Mouse (Mus musculus): ENCODE measurements around the gene Gm49320. TPM values are rescaled to one million over a fixed set of nuclear protein-coding genes. Genes with fewer than 3 reads are reported as not detected.

Gm49320 gene
- polyA plus RNA-seq, 1 experiment from 2014 or later, result 1.1 TPM

GRCm38 (mm10) chr8:4216791-4217621 lies 21.7 kb upstream of the Gm49320 start, which contains the start of gene Prr36:
Gene Prr36 (minus strand): TSS chr8:4217459.
- peaks cover 47% of the 10 kb centered on the region for H3K27me3 ChIP-seq (replicated peaks; ENCODE audit: control insufficient read depth, insufficient read depth, low read length)
- H3K27ac ChIP-seq (replicated peaks; ENCODE audit: low read depth, low read length), result no peak within 1 kb of the TSS

GRCm38 (mm10) chr8:4219617-4220016 lies 19.0 kb upstream of the Gm49320 start:
- Histone ChIP-seq H3K36me3 (ENCODE audit: control insufficient read depth, insufficient read depth, low read length) (no peaks in the 10 kb centered on the region), H3K27ac (replicated peaks; ENCODE audit: low read depth, low read length) (no peak overlapping the region), H3K27me3 (replicated peaks; ENCODE audit: control insufficient read depth, insufficient read depth, low read length) (peaks cover 41% of the 10 kb centered on the region), H3K4me3 (ENCODE audit: low read depth, low read length) (no peak overlapping the region), H3K4me2 (ENCODE audit: low read depth, low read length) (no peak overlapping the region), H3K9me3 (ENCODE audit: control insufficient read depth, low read length) (no peaks in the 10 kb centered on the region), H3K4me1 (ENCODE audit: control insufficient read depth, insufficient read depth, low read length) (0 out of 2 replicates have a peak, but pooled peaks cover 1% of the 10 kb centered on the region), H3K9ac (ENCODE audit: low read depth, low read length) (no peak overlapping the region)
- DNase-seq (ENCODE audit: low spot score) (no peak), ATAC-seq (ENCODE audit: low read depth) (no peak)
- WGBS, result 83% methylated on average over 3 of the region's 3 CpGs

More at GRCm38 (mm10) chr8:4216791-4217621, 21.7 kb upstream of the Gm49320 start, which contains the start of gene Prr36:
- H3K4me2 ChIP-seq (ENCODE audit: low read depth, low read length), result peak within 1 kb of the TSS; percentile 83
- H3K4me1 ChIP-seq (ENCODE audit: control insufficient read depth, insufficient read depth, low read length), result peaks cover 18% of the 10 kb centered on the region
- peak within 1 kb of the TSS; percentile 46 for H3K4me3 ChIP-seq (ENCODE audit: low read depth, low read length)
- H3K36me3 ChIP-seq (ENCODE audit: control insufficient read depth, insufficient read depth, low read length), result no peaks in the 10 kb centered on the region
- WGBS, result 2% methylated on average over 34 of the region's 44 CpGs
- peak within 1 kb of the TSS; percentile 58 for H3K9ac ChIP-seq (ENCODE audit: low read depth, low read length)
- no peaks in the 10 kb centered on the region for H3K9me3 ChIP-seq (ENCODE audit: control insufficient read depth, low read length)
- ATAC-seq (ENCODE audit: low read depth) (peak; percentile 80), DNase-seq (ENCODE audit: low spot score) (peak; percentile 62)

- no peaks in the 10 kb centered on the region for H3K9me3 ChIP-seq (ENCODE audit: control insufficient read depth, low read length)
- no peak for DNase-seq (ENCODE audit: low spot score)
- H3K4me3 ChIP-seq (ENCODE audit: low read depth, low read length), result no peak overlapping the region
- no peaks in the 10 kb centered on the region for H3K4me1 ChIP-seq (ENCODE audit: control insufficient read depth, insufficient read depth, low read length)
- no peaks in the 10 kb centered on the region for H3K36me3 ChIP-seq (ENCODE audit: control insufficient read depth, insufficient read depth, low read length)
- peaks cover 27% of the 10 kb centered on the region for H3K27me3 ChIP-seq (replicated peaks; ENCODE audit: control insufficient read depth, insufficient read depth, low read length)
- H3K9ac ChIP-seq (ENCODE audit: low read depth, low read length), result no peak overlapping the region
- no peak for ATAC-seq (ENCODE audit: low read depth)
- H3K27ac ChIP-seq (replicated peaks; ENCODE audit: low read depth, low read length), result no peak overlapping the region
- H3K4me2 ChIP-seq (ENCODE audit: low read depth, low read length), result no peak overlapping the region
These were observed 16.6 kb upstream of the Gm49320 start for GRCm38 (mm10) chr8:4222059-4222458.

- Histone ChIP-seq H3K4me3 (ENCODE audit: low read depth, low read length) (peak overlapping the region; percentile 35), H3K27me3 (replicated peaks; ENCODE audit: control insufficient read depth, insufficient read depth, low read length) (peaks cover 16% of the 10 kb centered on the region), H3K36me3 (ENCODE audit: control insufficient read depth, insufficient read depth, low read length) (no peaks in the 10 kb centered on the region), H3K4me1 (ENCODE audit: control insufficient read depth, insufficient read depth, low read length) (no peaks in the 10 kb centered on the region), H3K9me3 (ENCODE audit: control insufficient read depth, low read length) (no peaks in the 10 kb centered on the region), H3K9ac (ENCODE audit: low read depth, low read length) (no peak overlapping the region), H3K27ac (replicated peaks; ENCODE audit: low read depth, low read length) (no peak overlapping the region), H3K4me2 (ENCODE audit: low read depth, low read length) (peak overlapping the region; percentile 53)
- ATAC-seq (ENCODE audit: low read depth) (0 out of 2 replicates have a peak, but pooled peaks have one; percentile 6), DNase-seq (ENCODE audit: low spot score) (no peak)
- WGBS, result 20% methylated on average over 4 of the region's 4 CpGs
These were observed 12.3 kb upstream of the Gm49320 start for GRCm38 (mm10) chr8:4226323-4226722.

- H3K27ac ChIP-seq (replicated peaks; ENCODE audit: low read depth, low read length), result no peak within 1 kb of the TSS
- no peaks in the 10 kb centered on the region for H3K9me3 ChIP-seq (ENCODE audit: control insufficient read depth, low read length)
- peak within 1 kb of the TSS; percentile 35 for H3K4me3 ChIP-seq (ENCODE audit: low read depth, low read length)
- no peaks in the 10 kb centered on the region for H3K36me3 ChIP-seq (ENCODE audit: control insufficient read depth, insufficient read depth, low read length)
- ATAC-seq (ENCODE audit: low read depth) (peak; percentile 58), DNase-seq (ENCODE audit: low spot score) (no peak)
- peaks cover 16% of the 10 kb centered on the region for H3K27me3 ChIP-seq (replicated peaks; ENCODE audit: control insufficient read depth, insufficient read depth, low read length)
- H3K9ac ChIP-seq (ENCODE audit: low read depth, low read length), result peak within 1 kb of the TSS; percentile 49
- H3K4me2 ChIP-seq (ENCODE audit: low read depth, low read length), result peak within 1 kb of the TSS; percentile 53
- 5% methylated on average over 24 of the region's 33 CpGs for WGBS
- H3K4me1 ChIP-seq (ENCODE audit: control insufficient read depth, insufficient read depth, low read length), result no peaks in the 10 kb centered on the region
These were observed 11.8 kb upstream of the Gm49320 start, which contains the start of gene Lrrc8e for GRCm38 (mm10) chr8:4226739-4227347. Gene Lrrc8e (plus strand): TSS chr8:4226827.

DNA sequence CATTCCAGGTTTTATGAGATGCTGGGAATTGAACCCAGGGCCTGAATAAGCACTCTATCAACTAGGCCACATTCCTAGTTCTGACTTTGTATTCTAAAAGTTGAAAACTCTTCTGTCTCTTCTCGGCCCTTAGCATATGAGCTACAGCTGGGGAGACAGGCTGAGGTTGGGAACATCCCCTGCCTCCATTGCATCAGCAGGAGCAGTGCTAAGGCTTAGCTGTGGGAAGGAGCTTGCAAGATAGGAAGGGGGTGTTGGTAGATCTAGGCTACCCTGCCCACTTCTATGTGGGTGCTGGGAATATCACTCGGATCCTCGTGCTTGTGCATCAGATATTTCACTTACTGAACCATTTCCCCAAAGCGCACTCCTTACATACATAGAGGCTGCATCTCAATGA lies 10.7 kb upstream of the Gm49320 start:
- ATAC-seq (ENCODE audit: low read depth) (no peak), DNase-seq (ENCODE audit: low spot score) (no peak)
- no peaks in the 10 kb centered on the region for H3K4me1 ChIP-seq (ENCODE audit: control insufficient read depth, insufficient read depth, low read length)
- peaks cover 16% of the 10 kb centered on the region for H3K27me3 ChIP-seq (replicated peaks; ENCODE audit: control insufficient read depth, insufficient read depth, low read length)
- H3K27ac ChIP-seq (replicated peaks; ENCODE audit: low read depth, low read length), result no peak overlapping the region
- 91% methylated on average over 4 of the region's 4 CpGs for WGBS
- no peak overlapping the region for H3K9ac ChIP-seq (ENCODE audit: low read depth, low read length)
- H3K9me3 ChIP-seq (ENCODE audit: control insufficient read depth, low read length), result no peaks in the 10 kb centered on the region
- H3K36me3 ChIP-seq (ENCODE audit: control insufficient read depth, insufficient read depth, low read length), result no peaks in the 10 kb centered on the region
- no peak overlapping the region for H3K4me2 ChIP-seq (ENCODE audit: low read depth, low read length)
- H3K4me3 ChIP-seq (ENCODE audit: low read depth, low read length), result no peak overlapping the region

DNA sequence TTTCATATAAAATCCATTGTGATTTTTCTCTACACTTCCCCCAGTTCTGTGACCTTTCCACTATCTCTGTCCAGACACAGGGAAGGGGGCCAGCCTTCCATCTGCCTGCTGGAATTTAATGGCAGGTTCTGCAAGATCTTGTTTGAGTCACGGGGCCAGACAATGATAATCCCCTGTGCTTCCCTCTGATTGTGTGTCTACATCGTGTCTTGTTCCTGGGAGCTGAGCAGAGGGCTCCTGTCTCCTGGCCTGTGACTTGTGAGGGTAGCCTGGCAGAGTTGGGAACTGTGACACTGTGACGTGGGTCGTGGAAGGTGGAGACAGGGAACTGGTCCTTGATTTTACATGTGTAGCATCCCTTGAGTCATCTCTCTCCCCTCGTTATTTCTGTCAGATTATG lies 8.9 kb upstream of the Gm49320 start:
- H3K4me3 ChIP-seq (ENCODE audit: low read depth, low read length), result no peak overlapping the region
- WGBS, result 75% methylated on average over 5 of the region's 5 CpGs
- H3K9me3 ChIP-seq (ENCODE audit: control insufficient read depth, low read length), result no peaks in the 10 kb centered on the region
- no peak for ATAC-seq (ENCODE audit: low read depth)
- H3K27me3 ChIP-seq (replicated peaks; ENCODE audit: control insufficient read depth, insufficient read depth, low read length), result peaks cover 16% of the 10 kb centered on the region
- no peaks in the 10 kb centered on the region for H3K4me1 ChIP-seq (ENCODE audit: control insufficient read depth, insufficient read depth, low read length)
- no peak overlapping the region for H3K9ac ChIP-seq (ENCODE audit: low read depth, low read length)
- no peak overlapping the region for H3K4me2 ChIP-seq (ENCODE audit: low read depth, low read length)
- H3K36me3 ChIP-seq (ENCODE audit: control insufficient read depth, insufficient read depth, low read length), result no peaks in the 10 kb centered on the region
- no peak overlapping the region for H3K27ac ChIP-seq (replicated peaks; ENCODE audit: low read depth, low read length)
- no peak for DNase-seq (ENCODE audit: low spot score)

DNA sequence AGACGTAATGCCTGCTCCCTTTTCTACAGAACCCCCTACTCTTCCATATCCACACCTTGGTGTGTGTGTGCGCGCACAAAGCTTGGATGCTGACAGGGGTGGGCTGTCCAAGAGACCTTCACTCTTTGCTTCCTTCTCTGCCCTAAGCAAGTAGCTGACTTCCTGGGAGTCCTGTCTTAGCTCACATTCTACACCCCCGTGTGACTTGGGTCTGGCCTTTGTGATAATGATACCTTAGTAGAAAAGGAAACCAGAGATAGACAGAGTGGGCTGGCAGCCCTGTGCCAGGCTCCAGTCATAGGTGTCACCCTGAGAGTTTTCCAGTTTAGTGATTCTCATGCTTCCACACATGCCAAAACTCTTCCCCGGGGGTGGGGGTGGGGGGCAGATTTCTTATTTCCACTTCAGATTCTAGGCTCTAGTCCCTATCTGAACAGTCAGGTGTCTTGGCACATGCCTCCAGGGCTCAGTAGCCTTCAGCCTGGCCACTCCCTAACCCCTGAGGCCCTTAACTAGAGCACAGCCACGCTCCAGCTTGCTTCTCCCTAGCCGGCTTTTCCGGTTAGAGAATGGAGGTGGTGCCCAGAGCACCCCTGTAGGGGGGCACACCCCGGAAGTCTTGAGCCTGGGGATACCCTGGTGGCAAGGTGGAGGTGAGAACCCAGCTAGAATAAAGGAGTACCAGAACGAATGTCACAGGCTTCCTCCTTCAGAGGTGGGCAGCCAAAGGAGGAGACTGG lies 7.9 kb upstream of the Gm49320 start:
- ATAC-seq (ENCODE audit: low read depth) (0 out of 2 replicates have a peak, but pooled peaks have one; percentile 34), DNase-seq (ENCODE audit: low spot score) (no peak)
- 51% methylated on average over 10 of the region's 10 CpGs for WGBS
- no peaks in the 10 kb centered on the region for H3K9me3 ChIP-seq (ENCODE audit: control insufficient read depth, low read length)
- H3K4me2 ChIP-seq (ENCODE audit: low read depth, low read length), result no peak overlapping the region
- no peaks in the 10 kb centered on the region for H3K36me3 ChIP-seq (ENCODE audit: control insufficient read depth, insufficient read depth, low read length)
- H3K27ac ChIP-seq (replicated peaks; ENCODE audit: low read depth, low read length), result no peak overlapping the region
- H3K4me3 ChIP-seq (ENCODE audit: low read depth, low read length), result no peak overlapping the region
- H3K4me1 ChIP-seq (ENCODE audit: control insufficient read depth, insufficient read depth, low read length), result no peaks in the 10 kb centered on the region
- H3K27me3 ChIP-seq (replicated peaks; ENCODE audit: control insufficient read depth, insufficient read depth, low read length), result peaks cover 14% of the 10 kb centered on the region
- no peak overlapping the region for H3K9ac ChIP-seq (ENCODE audit: low read depth, low read length)

Data from embryonic facial prominence, embryonic 14.5 days (tissue).